Mouse (Mus musculus) heart, adult 2 months (tissue): ENCODE data around the gene Plod3.

Experiments
- EP300 ChIP-seq: fragments of 200-500 bp; IDR thresholded peaks from 2 replicates; pipeline ENCODE4 v1.6.1; 2011; ENCODE audit warnings: low read depth, low read length, control low read depth; ENCODE audit not compliant: insufficient read depth
- POLR2A ChIP-seq: fragments of 200-500 bp; IDR thresholded peaks from 2 replicates; pipeline ENCODE4 v1.6.1; 2011; ENCODE audit warnings: mild to moderate bottlenecking, low read depth, low read length, control low read depth; ENCODE audit not compliant: insufficient read depth

DNA sequence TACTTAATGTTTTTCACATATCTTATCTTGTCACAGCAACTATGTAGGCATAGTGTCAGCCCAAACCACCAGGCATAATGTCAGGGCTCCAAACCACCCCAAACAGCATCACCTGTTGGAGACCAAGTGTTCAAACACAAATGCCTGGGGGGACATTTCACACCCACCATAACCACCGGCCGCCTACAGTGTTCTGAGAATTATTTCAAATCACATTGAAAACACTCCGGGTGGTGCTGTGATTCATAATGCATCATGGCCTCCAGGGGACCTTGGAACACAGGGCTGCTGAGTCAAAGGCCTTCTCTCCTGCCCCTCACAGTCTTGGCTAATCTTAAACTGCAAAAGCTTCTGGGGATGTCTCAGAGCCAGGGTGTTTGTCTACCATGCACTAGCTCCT, 29.1 kb downstream of the Plod3 start:
- TF ChIP-seq EP300 (no peak), POLR2A (no peak)
